Mouse (Mus musculus) lung, postnatal 0 days (tissue): ENCODE measurements around the gene Nek5.

Experiments
- CTCF ChIP-seq: IDR thresholded peaks from 2 replicates; pipeline ENCODE4 v1.5.1; 2016; ENCODE audit warnings: antibody characterized with exemption, mild to moderate bottlenecking
- EP300 ChIP-seq: IDR thresholded peaks from 2 replicates; pipeline ENCODE4 v1.6.1; 2016; ENCODE audit warnings: antibody characterized with exemption, mild to moderate bottlenecking, control low read depth

DNA sequence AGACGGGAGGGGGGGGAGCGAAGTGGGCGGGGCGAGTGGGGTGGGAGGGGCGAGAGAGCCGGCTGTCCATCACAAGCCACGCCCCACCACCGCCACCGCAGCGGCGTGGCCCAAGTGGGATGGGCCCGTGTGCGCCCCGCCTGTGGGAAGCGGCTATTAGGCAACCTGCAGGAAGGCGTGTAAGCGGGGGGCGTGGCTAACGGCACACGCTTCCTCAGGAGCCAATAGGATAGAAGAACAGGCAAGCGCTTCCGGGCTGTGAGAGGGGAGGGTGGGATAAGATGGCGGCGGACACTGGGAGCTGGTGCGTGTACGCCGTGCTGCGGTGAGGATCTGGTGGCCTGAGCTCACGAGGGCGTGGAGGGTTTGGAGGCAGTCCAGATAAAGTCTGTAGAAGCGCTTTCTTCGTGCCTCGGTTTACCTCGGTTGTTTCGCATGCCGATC is 64.4 kb downstream of the Nek5 start, which contains the start of gene Alg11:
- TF ChIP-seq CTCF, result peak; percentile 38; the same call in 1 of the 2 replicates
- TF ChIP-seq EP300, result no peak
